Mouse (Mus musculus) CH12.LX (cell line): Measurements from ENCODE around the gene Hdac8. TPM values are rescaled to one million over a fixed set of nuclear protein-coding genes. Genes with fewer than 3 reads are reported as not detected.

Source experiments
- DNase-seq: peaks from one replicate; pipeline ENCODE4 v3.0.0-alpha.2; 2013; ENCODE audit errors: extremely low read depth
- H3K27ac ChIP-seq: 2 replicates; pipeline ENCODE4 v1.5.1; 2012; ENCODE audit warnings: low read depth, mild to moderate bottlenecking, control low read depth, moderate library complexity; ENCODE audit not compliant: insufficient read depth
- H3K27me3 ChIP-seq: replicated peaks from 2 replicates; pipeline ENCODE3; 2012; ENCODE audit warnings: inconsistent platforms
- H3K36me3 ChIP-seq, 2 experiments: replicated peaks in 1 of 2; 2 replicates each; pipeline versions ENCODE3 to v1.6.1; 2012; ENCODE audit warnings: inconsistent platforms in 1 of 2, low read length in 1 of 2, mild to moderate bottlenecking in 1 of 2, mixed read lengths in 1 of 2, moderate library complexity in 1 of 2; ENCODE audit not compliant: control insufficient read depth in 1 of 2, insufficient read depth in 1 of 2
- H3K4me1 ChIP-seq, 2 experiments: 2 replicates each; pipeline ENCODE4 v1.6.1; 2012; ENCODE audit warnings: inconsistent platforms in 1 of 2, moderate library complexity in 1 of 2; ENCODE audit not compliant: insufficient read depth in 2 of 2, control insufficient read depth in 1 of 2
- H3K4me2 ChIP-seq: 2 replicates; pipeline ENCODE4 v1.6.1; 2012; ENCODE audit warnings: low read depth, mild to moderate bottlenecking, control low read depth; ENCODE audit not compliant: poor library complexity, insufficient read depth, severe bottlenecking
- H3K4me3 ChIP-seq, 3 experiments: fragments of 150-350 bp in 1 of 3; sonication (generic) in 1 of 3; replicated peaks in 1 of 3; 2 replicates each; pipeline versions ENCODE3 to v1.5.1; 2011 to 2012; ENCODE audit warnings: low read depth in 2 of 3, low read length in 2 of 3, mild to moderate bottlenecking in 2 of 3, moderate library complexity in 2 of 3, control low read depth in 1 of 3, improper control_type of control experiment in 1 of 3, inconsistent platforms in 1 of 3, mixed read lengths in 1 of 3; ENCODE audit not compliant: poor library complexity in 1 of 3
- H3K79me2 ChIP-seq: replicated peaks from 2 replicates; pipeline ENCODE4 v1.6.1; 2012; ENCODE audit warnings: mild to moderate bottlenecking, moderate library complexity; ENCODE audit not compliant: control insufficient read depth, poor library complexity, insufficient read depth, severe bottlenecking; ENCODE audit errors: extremely low read depth
- H3K9ac ChIP-seq: 2 replicates; pipeline ENCODE4 v1.6.1; 2012; ENCODE audit warnings: low read depth, mild to moderate bottlenecking, control low read depth, moderate library complexity; ENCODE audit not compliant: insufficient read depth
- H3K9me3 ChIP-seq: replicated peaks from 2 replicates; pipeline ENCODE3; 2012; ENCODE audit warnings: low read length, inconsistent platforms, mixed read lengths
- BHLHE40 ChIP-seq: IDR thresholded peaks from 2 replicates; pipeline ENCODE4 v1.6.1; 2011; ENCODE audit warnings: mild to moderate bottlenecking, low read depth, low read length, improper control_type of control experiment
- CHD1 ChIP-seq: IDR thresholded peaks from 2 replicates; pipeline ENCODE4 v1.6.1; 2012; ENCODE audit warnings: low read depth, low read length, improper control_type of control experiment, inconsistent platforms
- CHD2 ChIP-seq: IDR thresholded peaks from 2 replicates; pipeline ENCODE4 v1.6.1; 2011; ENCODE audit warnings: low read length, improper control_type of control experiment
- CTCF ChIP-seq, 2 experiments: IDR thresholded peaks in 1 of 2; conservative IDR thresholded peaks in 1 of 2; 2 replicates each; pipeline ENCODE4 v1.5.1; 2011 to 2012; ENCODE audit warnings: low read depth in 2 of 2, low read length in 2 of 2, improper control_type of control experiment in 1 of 2, inconsistent platforms in 1 of 2, mild to moderate bottlenecking in 1 of 2, moderate library complexity in 1 of 2
- ETS1 ChIP-seq: conservative IDR thresholded peaks from 2 replicates; pipeline ENCODE4 v1.6.1; 2012; ENCODE audit warnings: low read depth, mild to moderate bottlenecking, inconsistent platforms, low read length, improper control_type of control experiment, moderate library complexity
- IRF4 ChIP-seq: IDR thresholded peaks from 2 replicates; pipeline ENCODE4 v1.6.1; 2014; ENCODE audit warnings: low read depth, mild to moderate bottlenecking, inconsistent platforms, low read length, improper control_type of control experiment
- JUN ChIP-seq: IDR thresholded peaks from 2 replicates; pipeline ENCODE4 v1.6.1; 2011; ENCODE audit warnings: low read depth, mild to moderate bottlenecking, low read length, improper control_type of control experiment, moderate library complexity; ENCODE audit not compliant: insufficient read depth
- JUND ChIP-seq: conservative IDR thresholded peaks from 2 replicates; pipeline ENCODE4 v1.6.1; 2011; ENCODE audit warnings: low read depth, low read length, improper control_type of control experiment
- MAFK ChIP-seq: IDR thresholded peaks from 2 replicates; pipeline ENCODE4 v1.6.1; 2011; ENCODE audit warnings: low read length, improper control_type of control experiment; ENCODE audit not compliant: insufficient replicate concordance
- MAX ChIP-seq: IDR thresholded peaks from 2 replicates; pipeline ENCODE4 v1.6.1; 2011; ENCODE audit warnings: low read length, improper control_type of control experiment
- MXI1 ChIP-seq: IDR thresholded peaks from 2 replicates; pipeline ENCODE4 v1.6.1; 2011; ENCODE audit warnings: mild to moderate bottlenecking, low read depth, low read length, improper control_type of control experiment
- MYC ChIP-seq: IDR thresholded peaks from 2 replicates; pipeline ENCODE4 v1.6.1; 2011; ENCODE audit warnings: low read depth, mild to moderate bottlenecking, improper control_type of control experiment, low read length
- NRF1 ChIP-seq: IDR thresholded peaks from 2 replicates; pipeline ENCODE4 v1.6.1; 2014; ENCODE audit warnings: low read depth, mild to moderate bottlenecking, inconsistent platforms, low read length, improper control_type of control experiment, moderate library complexity
- PAX5 ChIP-seq: IDR thresholded peaks from 2 replicates; pipeline ENCODE4 v1.6.1; 2012; ENCODE audit warnings: low read length, inconsistent platforms, mixed read lengths
- POLR2A ChIP-seq: IDR thresholded peaks from 2 replicates; pipeline ENCODE4 v1.6.1; 2011; ENCODE audit warnings: low read depth, mild to moderate bottlenecking, improper control_type of control experiment, low read length
- RAD21 ChIP-seq: IDR thresholded peaks from 2 replicates; pipeline ENCODE4 v1.6.1; 2011; ENCODE audit warnings: low read depth, mild to moderate bottlenecking, low read length, improper control_type of control experiment, moderate library complexity
- RCOR1 ChIP-seq: conservative IDR thresholded peaks from 2 replicates; pipeline ENCODE4 v1.6.1; 2012; ENCODE audit warnings: low read depth, mild to moderate bottlenecking, inconsistent platforms, low read length, improper control_type of control experiment
- SIN3A ChIP-seq: IDR thresholded peaks from 2 replicates; pipeline ENCODE4 v1.6.1; 2012; ENCODE audit warnings: low read length, improper control_type of control experiment, inconsistent platforms
- SMC3 ChIP-seq: IDR thresholded peaks from 2 replicates; pipeline ENCODE4 v1.6.1; 2011; ENCODE audit warnings: low read depth, low read length, improper control_type of control experiment
- TBP ChIP-seq: conservative IDR thresholded peaks from 2 replicates; pipeline ENCODE4 v1.6.1; 2011; ENCODE audit warnings: low read depth, low read length, improper control_type of control experiment
- TCF12 ChIP-seq: IDR thresholded peaks from 2 replicates; pipeline ENCODE4 v1.6.1; 2014; ENCODE audit warnings: low read depth, mild to moderate bottlenecking, inconsistent platforms, low read length, improper control_type of control experiment
- UBTF ChIP-seq: IDR thresholded peaks from 2 replicates; pipeline ENCODE4 v1.6.1; 2012; ENCODE audit warnings: low read depth, mild to moderate bottlenecking, inconsistent platforms, low read length, improper control_type of control experiment, moderate library complexity
- USF1 ChIP-seq: IDR thresholded peaks from 2 replicates; pipeline ENCODE4 v1.6.1; 2014; ENCODE audit warnings: low read depth, mild to moderate bottlenecking, inconsistent platforms, low read length, improper control_type of control experiment
- ZC3H11A ChIP-seq: IDR thresholded peaks from 2 replicates; pipeline ENCODE4 v1.6.1; 2012; ENCODE audit warnings: low read depth, mild to moderate bottlenecking, inconsistent platforms, low read length, improper control_type of control experiment
- ZKSCAN1 ChIP-seq: IDR thresholded peaks from 2 replicates; pipeline ENCODE4 v1.6.1; 2012; ENCODE audit warnings: low read depth, inconsistent platforms, low read length, improper control_type of control experiment, borderline replicate concordance
- dilution Hi-C: fragments of 300-500 bp; cut with MboI; formaldehyde crosslinking; loops from 2 replicates; pipeline ENCODE4 v1.14.3; 2020; ENCODE audit warnings: low sequenced_read_pairs; ENCODE audit not compliant: extremely low pct_unique_long_range_greater_than_20kb, extremely low pct_ligation_motif_present
- in situ Hi-C: fragments of 300-500 bp; cut with MboI; formaldehyde crosslinking; loops from 3 replicates; pipeline ENCODE4 v1.14.3; 2019; ENCODE audit warnings: low sequenced_read_pairs, low pct_ligation_motif_present, low pct_unique_long_range_greater_than_20kb, mixed read lengths
- polyA plus RNA-seq: library from polyadenylated mRNA; unstranded; fragments of >175 nt; gene quantifications from 2 replicates; pipeline ENCODE4 v1.2.1, GENCODE M21; 2012; ENCODE audit warnings: low read depth; ENCODE audit not compliant: insufficient read length
- total RNA-seq, 2 experiments: library from RNA; depleted of rRNA; stranded (reverse); fragments of 300-350 nt in 1 of 2; fragments of >200 nt in 1 of 2; gene quantifications; 2 replicates each; pipeline ENCODE4 v1.2.3; 2012 to 2014

Gene Hdac8
- total and polyA plus RNA-seq, 3 experiments: 11.2 to 13.9 (median 13.0) TPM

GRCm38 (mm10) chrX:102478965-102479364 lies 26.2 kb downstream of the Hdac8 start:
- peak; percentile 39 for DNase-seq
- Histone ChIP-seq H3K4me2 (no peak overlapping the region), H3K9ac (no peak overlapping the region), H3K27me3 (no peaks in the 10 kb centered on the region), H3K27ac (no peak overlapping the region), H3K4me3 (no peak overlapping the region), H3K36me3 (peaks cover 12 to 41% of the 10 kb centered on the region in 2 experiments), H3K79me2 (no peaks in the 10 kb centered on the region), H3K9me3 (no peaks in the 10 kb centered on the region), H3K4me1 (0 out of 4 replicates have a peak, but pooled peaks cover 0 to 2% of the 10 kb centered on the region in 2 experiments)
- in situ Hi-C loops (loop anchor here (5.0 kb wide), 1 partner anchor 242 kb away; no protein-coding TSS in a partner anchor), dilution Hi-C loops (no loop called here)
- TF ChIP-seq RAD21 (peak; percentile 70), MYC (no peak), JUN (no peak), MAFK (no peak), ZC3H11A (no peak), SIN3A (no peak), NRF1 (no peak), UBTF (no peak), CTCF (conservative IDR thresholded peaks at IDR 0.05 in 1 of 2, IDR thresholded peaks at IDR 0.05 in 1 of 2; ENCODE audit: low read depth in 2 of 2, low read length in 2 of 2) (peak; percentile 28 to 72; a peak in 3 of 4 replicates), IRF4 (no peak), ZKSCAN1 (no peak), ETS1 (no peak), TBP (no peak), CHD1 (no peak), USF1 (no peak), MAX (no peak), TCF12 (no peak), MXI1 (no peak), POLR2A (no peak), BHLHE40 (no peak), CHD2 (no peak), SMC3 (peak; percentile 27), RCOR1 (no peak), JUND (no peak), PAX5 (no peak)
